Mouse (Mus musculus): ENCODE results near the gene Vmn1r165. TPM values are rescaled to one million over a fixed set of nuclear protein-coding genes. Genes with fewer than 3 reads are reported as not detected.
"Not testable (repeated sequence)": the region's sequence is repeated elsewhere in the genome, so short reads cannot be mapped to it uniquely, and the experiment has no call there.

Gene Vmn1r165
- not detected for total RNA-seq (2021)

- DNase-seq; intact Hi-C loops (cut with DNase I): not testable (repeated sequence)
Measured at GRCm38 (mm10) chr7:23217032-23217431, at the start of gene Vmn1r165. Vmn1r165 (plus strand) TSS chr7:23217332.

DNA sequence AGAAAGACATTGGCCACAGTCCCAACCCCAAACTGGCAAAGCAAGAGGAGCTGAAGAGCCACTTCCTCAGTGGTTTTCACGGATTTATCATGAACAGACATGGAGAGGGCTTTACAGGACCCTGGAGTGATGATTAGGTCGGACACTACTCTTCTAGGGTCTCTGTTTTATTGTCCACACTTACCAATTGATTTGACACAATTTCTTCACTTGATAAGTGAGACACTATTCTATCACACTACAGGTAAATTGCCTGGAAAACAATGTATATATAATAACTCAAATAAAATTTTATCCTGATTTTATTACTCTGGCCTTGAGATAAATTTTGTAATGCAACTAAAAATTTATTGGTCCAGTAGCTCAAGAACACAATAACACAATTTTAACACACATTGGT lies 34.5 kb downstream of the Vmn1r165 start, which contains the start of gene Vmn1r166:
Gene Vmn1r166 (minus strand): TSS at position 101 of the 400 bp plus-strand sequence.
- intact Hi-C loops (cut with DNase I); DNase-seq: not testable (repeated sequence)

Other genes starting within 250 kb of the Vmn1r165 start
- gene Gm4214, start 232.7 kb upstream of the Vmn1r165 start, total RNA-seq (2021), result not detected
- not detected for gene Gm4216, start 197.4 kb upstream of the Vmn1r165 start, total RNA-seq (2021)
- gene Vmn1r163, start 161.8 kb upstream of the Vmn1r165 start, total RNA-seq (2021), result not detected
- gene Gm8720, start 149.9 kb upstream of the Vmn1r165 start, total RNA-seq (2021), result not detected
- not detected for gene Gm10662, start 72.9 kb upstream of the Vmn1r165 start, total RNA-seq (2021)
- not detected for gene Vmn1r166, start 34.4 kb downstream of the Vmn1r165 start, total RNA-seq (2021)
- gene Gm6902, start 61.6 kb downstream of the Vmn1r165 start, total RNA-seq (2021), result not detected
- not detected for gene Nlrp4e, start 83.9 kb downstream of the Vmn1r165 start, total RNA-seq (2021)
- gene Nlrp5, start 168.6 kb downstream of the Vmn1r165 start, total RNA-seq (2021), result under 1 TPM in 1 of 2 experiments, not detected in 1; 0.24 TPM

Measured in left cerebral cortex, postnatal 4 days (tissue).